Mouse (Mus musculus): ENCODE results near the gene Supt3.

GRCm38 (mm10) chr17:45133501-45134400 lies 356.8 kb downstream of the Supt3 start:
- TF ChIP-seq CTCF (IDR thresholded peaks at IDR 0.05) = no peak
- TF ChIP-seq POLR2A (IDR thresholded peaks at IDR 0.05; ENCODE audit: insufficient read depth, low read depth, low read length) = no peak
